Mouse (Mus musculus) thymus, adult 2 months (tissue): ENCODE measurements around the gene Rbm20.

Source experiments
- CTCF ChIP-seq: fragments of 200-500 bp; IDR thresholded peaks from 2 replicates; pipeline ENCODE4 v1.5.1; 2012; ENCODE audit warnings: mild to moderate bottlenecking, control low read depth, low read length, moderate library complexity, borderline replicate concordance; ENCODE audit not compliant: control insufficient read depth, poor library complexity, insufficient read depth; ENCODE audit errors: extremely low read depth
- POLR2A ChIP-seq: fragments of 200-500 bp; IDR thresholded peaks from 2 replicates; pipeline ENCODE4 v1.6.1; 2012; ENCODE audit warnings: mild to moderate bottlenecking, low read length, control low read depth, moderate library complexity; ENCODE audit not compliant: control insufficient read depth, poor library complexity, insufficient read depth; ENCODE audit errors: extremely low read depth

DNA sequence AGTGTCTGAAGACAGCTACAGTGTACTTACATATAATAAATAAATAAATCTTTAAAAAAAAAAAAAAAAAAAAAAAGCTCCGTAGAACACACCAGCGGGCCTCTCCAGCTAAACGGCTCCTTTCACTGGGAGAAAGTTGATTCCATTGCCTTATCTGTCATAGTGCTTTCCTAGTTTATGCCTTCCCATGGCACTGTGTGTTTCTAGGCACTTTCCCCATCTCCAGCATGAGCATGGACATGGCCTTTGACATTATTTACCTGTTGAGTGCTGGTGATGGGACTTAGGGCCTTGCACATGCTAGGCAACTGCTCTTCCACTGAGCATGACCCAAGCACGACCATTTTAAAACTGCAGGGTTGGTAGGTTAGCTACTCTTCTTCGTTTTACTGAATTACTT lies 46.9 kb downstream of the Rbm20 start:
- TF ChIP-seq POLR2A (no peak), CTCF (no peak)
